Mouse (Mus musculus) hindbrain, postnatal 0 days (tissue): ENCODE results near the gene 9230104L09Rik. TPM values are rescaled to one million over a fixed set of nuclear protein-coding genes. Genes with fewer than 3 reads are reported as not detected.
A peak's percentile ranks its signal among the peaks of the same experiment; 100 is the strongest.

Experiments
- ATAC-seq: fragments of 200-750 bp; cut with Nextera tagmentation; 2 replicates; pipeline ENCODE4 v1.8.0; 2017; ENCODE audit warnings: mild to moderate bottlenecking, moderate TSS enrichment, moderate library complexity
- DNase-seq: peaks from one replicate; pipeline ENCODE4 v3.0.0-alpha.2; 2015; ENCODE audit warnings: low spot score
- H3K27ac ChIP-seq: fragments of 300-500 bp; sonication (generic); 2 replicates; pipeline ENCODE4 v1.5.1; 2014; ENCODE audit warnings: mild to moderate bottlenecking
- H3K27me3 ChIP-seq: fragments of 300-500 bp; sonication (generic); 2 replicates; pipeline ENCODE4 v1.6.1; 2014; ENCODE audit warnings: low read length, mixed read lengths; ENCODE audit not compliant: insufficient read depth
- H3K36me3 ChIP-seq: fragments of 300-500 bp; sonication (generic); 2 replicates; pipeline ENCODE4 v1.6.1; 2014; ENCODE audit warnings: low read length, mixed read lengths; ENCODE audit not compliant: insufficient read depth
- H3K4me1 ChIP-seq: fragments of 300-500 bp; sonication (generic); 2 replicates; pipeline ENCODE4 v1.6.1; 2014; ENCODE audit warnings: antibody characterized with exemption, low read length, mixed read lengths; ENCODE audit not compliant: insufficient read depth
- H3K4me2 ChIP-seq: fragments of 300-500 bp; sonication (generic); 2 replicates; pipeline ENCODE4 v1.6.1; 2014; ENCODE audit warnings: low read depth, mild to moderate bottlenecking, low read length, moderate library complexity, mixed read lengths
- H3K4me3 ChIP-seq: fragments of 300-500 bp; sonication (generic); 2 replicates; pipeline ENCODE4 v1.5.1; 2014; ENCODE audit warnings: low read length
- H3K9ac ChIP-seq: fragments of 300-500 bp; sonication (generic); replicated peaks from 2 replicates; pipeline ENCODE4 v1.6.1; 2014; ENCODE audit warnings: mild to moderate bottlenecking, low read length, moderate library complexity, mixed read lengths
- H3K9me3 ChIP-seq: fragments of 300-500 bp; sonication (generic); 2 replicates; pipeline ENCODE4 v1.6.1; 2016; ENCODE audit warnings: low read length, mixed read lengths
- CTCF ChIP-seq: IDR thresholded peaks from 2 replicates; pipeline ENCODE4 v1.5.1; 2016; ENCODE audit warnings: antibody characterized with exemption, control low read depth, low read depth
- WGBS: fragments of 180-500 bp; shearing (Covaris S2); extraction: QIAGEN DNeasy Blood & Tissue Kit; methylation state at CpG from one replicate; pipeline ENCODE4 v1.1.7; 2014; 5-methylcytosine and 5-hydroxymethylcytosine counted together
- polyA plus RNA-seq: library from polyadenylated mRNA; unstranded; fragments of >200 nt; fragmentation: Nextera tagmentation; extraction: Ambion mirVana; gene quantifications from 2 replicates; pipeline ENCODE4 v1.2.1, GENCODE M21; 2015
- total RNA-seq: library from RNA; depleted of rRNA; stranded (reverse); fragments of >200 nt; gene quantifications from 2 replicates; pipeline ENCODE4 v1.2.3, GENCODE M21; 2014

9230104L09Rik gene
- total and polyA plus RNA-seq, 2 experiments from 2014 or later, result not detected

DNA sequence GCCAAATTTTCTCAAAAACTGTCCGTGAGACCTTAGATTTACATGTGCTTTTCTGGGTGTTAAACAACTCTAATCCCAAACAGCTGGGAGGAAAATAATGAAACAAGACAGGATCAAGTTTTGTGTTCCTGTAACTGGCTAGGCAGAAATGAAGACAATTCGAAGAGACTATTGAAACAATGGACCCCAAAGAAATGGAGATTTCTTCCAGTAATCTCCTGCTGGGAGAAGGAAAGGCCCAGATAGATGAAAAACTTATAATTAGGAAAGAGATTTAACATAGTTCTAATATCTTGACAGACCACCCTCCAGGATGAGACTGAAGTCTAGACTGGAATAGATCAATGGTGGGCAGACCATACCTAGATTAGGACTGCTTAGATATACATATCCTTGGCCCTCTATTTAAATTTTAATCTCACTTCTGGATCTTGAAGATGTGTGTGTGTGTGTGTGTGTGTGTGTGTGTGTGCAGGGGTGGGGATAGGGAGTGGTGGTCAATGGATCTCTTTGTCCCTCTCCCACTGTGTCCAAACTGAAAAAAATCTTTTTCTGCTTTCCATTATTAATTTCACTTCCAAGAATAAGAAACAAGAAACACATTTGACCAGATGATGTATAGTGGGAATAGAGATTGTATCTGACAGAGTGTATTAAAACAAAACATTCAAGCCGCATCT, 24.6 kb upstream of the 9230104L09Rik start:
- Histone ChIP-seq H3K4me1 (0 out of 2 replicates have a peak, but pooled peaks cover 4% of the 10 kb centered on the region), H3K9ac (no peak overlapping the region), H3K36me3 (no peaks in the 10 kb centered on the region), H3K27ac (peak overlapping the region; percentile 71), H3K4me3 (no peak overlapping the region), H3K9me3 (no peaks in the 10 kb centered on the region), H3K4me2 (no peak overlapping the region), H3K27me3 (no peaks in the 10 kb centered on the region)
- TF ChIP-seq CTCF, result no peak
- DNase-seq (no peak), ATAC-seq (peak; percentile 64)
- 27% methylated on average over 3 of the region's 3 CpGs for WGBS

DNA sequence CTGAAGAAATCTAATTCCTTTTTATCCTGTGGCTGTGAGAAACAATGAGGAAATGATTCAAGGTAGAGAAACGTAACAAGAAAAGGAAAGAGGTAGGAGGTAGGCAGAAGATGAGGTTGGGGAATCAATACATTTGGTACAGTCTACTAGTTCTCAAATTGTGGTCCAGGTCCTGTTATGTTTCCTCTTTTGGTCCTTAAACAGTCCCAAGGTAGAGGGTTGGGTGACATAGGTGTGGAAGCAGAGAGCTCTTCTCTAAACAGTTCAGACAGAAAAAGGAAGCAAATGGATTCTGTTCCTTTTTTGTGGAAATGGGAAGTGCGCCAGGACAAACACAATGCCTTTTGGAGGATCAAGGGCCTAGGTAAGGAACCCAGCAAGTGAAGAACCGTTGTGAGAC, 24.0 kb upstream of the 9230104L09Rik start:
- WGBS, result 78% methylated on average over 3 of the region's 3 CpGs
- TF ChIP-seq CTCF, result no peak
- H3K27me3 ChIP-seq, result no peaks in the 10 kb centered on the region
- no peak for DNase-seq
- H3K4me1 ChIP-seq, result 0 out of 2 replicates have a peak, but pooled peaks cover 4% of the 10 kb centered on the region
- H3K4me2 ChIP-seq, result no peak overlapping the region
- peak overlapping the region; percentile 71 for H3K27ac ChIP-seq
- H3K4me3 ChIP-seq, result no peak overlapping the region
- no peak for ATAC-seq
- H3K36me3 ChIP-seq, result no peaks in the 10 kb centered on the region
- no peak overlapping the region for H3K9ac ChIP-seq
- H3K9me3 ChIP-seq, result no peaks in the 10 kb centered on the region

DNA sequence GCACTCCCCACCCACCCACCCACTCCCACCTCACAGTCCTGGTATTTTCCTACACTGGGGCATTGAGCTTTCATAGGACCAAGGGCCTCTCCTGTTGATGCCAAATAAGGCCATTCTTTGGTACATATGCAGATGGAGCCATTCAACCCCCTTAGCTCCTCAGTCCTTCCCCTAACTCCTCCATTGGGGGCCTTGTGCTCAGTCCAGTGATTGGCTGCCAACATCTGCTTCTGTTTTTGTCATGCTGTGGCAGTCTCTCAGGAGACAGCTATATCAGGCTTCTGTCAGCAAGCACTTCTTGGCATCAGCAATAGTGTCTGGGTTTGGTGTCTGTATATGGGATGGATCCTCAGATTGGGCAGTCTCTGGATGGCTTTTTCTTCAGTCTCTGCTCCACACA, 19.9 kb upstream of the 9230104L09Rik start:
- H3K27me3 ChIP-seq, result no peaks in the 10 kb centered on the region
- no peak overlapping the region for H3K4me3 ChIP-seq
- ATAC-seq, result peak; percentile 86
- no peak overlapping the region for H3K27ac ChIP-seq
- no peak overlapping the region for H3K4me2 ChIP-seq
- peak; percentile 51 for DNase-seq
- no peaks in the 10 kb centered on the region for H3K36me3 ChIP-seq
- no peak for TF ChIP-seq CTCF
- H3K9me3 ChIP-seq, result no peaks in the 10 kb centered on the region
- no peak overlapping the region for H3K9ac ChIP-seq
- H3K4me1 ChIP-seq, result 0 out of 2 replicates have a peak, but pooled peaks cover 4% of the 10 kb centered on the region

DNA sequence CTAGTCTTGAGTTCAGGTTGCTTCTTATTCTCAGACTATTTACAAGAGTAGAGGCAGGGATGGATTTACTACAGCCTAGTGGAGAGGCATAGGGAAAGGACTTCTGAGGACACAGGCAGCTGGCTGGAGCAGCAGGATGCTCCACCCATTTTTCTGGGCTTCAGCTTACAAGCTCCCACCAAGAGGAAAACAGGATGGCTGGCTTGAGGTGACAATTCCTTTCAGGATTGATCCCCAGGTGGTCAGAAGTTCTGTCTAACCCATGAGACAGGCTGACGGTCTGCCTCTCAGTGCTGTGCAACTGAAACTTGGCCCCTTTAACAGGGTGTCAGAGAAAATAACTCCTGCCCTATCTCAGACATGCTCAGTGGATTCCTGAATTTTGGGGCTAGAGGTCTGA, 14.4 kb upstream of the 9230104L09Rik start:
- H3K27ac ChIP-seq, result no peak overlapping the region
- no peak for DNase-seq
- ATAC-seq, result no peak
- H3K9ac ChIP-seq, result no peak overlapping the region
- H3K4me1 ChIP-seq, result peaks cover 2% of the 10 kb centered on the region
- 56% methylated on average over 1 of the region's 1 CpGs for WGBS
- no peak for TF ChIP-seq CTCF
- H3K36me3 ChIP-seq, result no peaks in the 10 kb centered on the region
- no peak overlapping the region for H3K4me3 ChIP-seq
- no peaks in the 10 kb centered on the region for H3K27me3 ChIP-seq
- H3K4me2 ChIP-seq, result no peak overlapping the region
- no peaks in the 10 kb centered on the region for H3K9me3 ChIP-seq

DNA sequence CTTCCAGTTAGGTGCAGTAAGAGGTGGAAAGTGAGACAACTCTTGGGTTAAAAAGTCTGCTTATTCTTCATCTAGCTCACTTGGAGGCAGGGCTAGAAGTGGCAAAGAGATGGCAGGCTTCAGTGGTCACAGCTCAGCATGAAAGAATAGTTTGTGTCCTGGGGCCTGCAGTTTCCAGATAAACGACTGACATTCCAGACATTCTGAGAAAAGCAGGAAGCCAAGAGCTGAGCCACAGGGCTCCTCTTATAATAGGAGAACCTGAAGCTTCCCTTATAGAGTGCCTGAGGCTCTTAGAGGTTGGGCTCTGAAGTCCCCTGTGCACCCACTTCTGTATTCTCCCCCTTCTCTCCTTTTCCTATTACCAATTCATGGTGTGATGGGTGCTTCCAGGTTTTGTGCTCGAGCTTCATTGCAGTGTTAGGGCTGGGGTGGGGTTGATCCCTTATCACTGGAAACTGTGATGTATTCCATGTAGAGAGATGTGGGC, 13.8 kb upstream of the 9230104L09Rik start:
- H3K4me3 ChIP-seq, result no peak overlapping the region

DNA sequence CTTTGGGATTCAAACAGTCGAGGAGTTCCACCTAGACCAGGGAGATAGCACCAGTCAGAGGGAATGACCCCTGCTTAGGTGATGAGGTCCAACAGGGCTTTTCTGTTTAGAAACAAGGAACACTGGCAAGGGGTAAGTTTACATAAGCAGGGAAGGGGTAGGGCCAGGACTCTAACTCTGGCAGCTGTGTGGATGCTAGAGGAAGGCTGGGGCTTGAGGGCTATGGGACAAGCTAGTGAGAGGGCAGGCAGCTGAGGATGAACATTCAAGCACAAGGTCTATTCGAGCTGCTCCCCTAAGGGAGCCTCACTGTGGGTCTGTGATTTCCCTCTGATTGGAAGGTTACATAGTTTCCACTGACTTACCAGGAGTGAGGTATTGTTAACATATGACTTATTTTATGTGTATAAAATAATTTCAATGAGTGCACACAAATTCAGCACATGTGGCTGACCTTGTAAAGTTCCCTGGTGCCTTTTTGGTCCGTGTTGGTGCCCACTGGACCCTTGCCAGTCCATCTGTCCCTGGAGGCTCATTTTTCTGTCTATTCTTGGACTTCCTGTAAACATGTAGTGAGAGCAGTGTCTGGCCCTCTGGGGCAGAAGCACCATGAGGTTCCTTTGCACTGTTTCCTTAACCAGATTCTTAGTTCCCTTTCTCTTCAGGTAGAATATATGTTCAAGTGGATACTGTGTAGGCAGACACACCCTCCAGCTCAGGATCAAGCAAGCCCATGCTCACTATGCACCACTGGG, 12.4 kb upstream of the 9230104L09Rik start:
- Histone ChIP-seq H3K9me3 (no peaks in the 10 kb centered on the region), H3K36me3 (no peaks in the 10 kb centered on the region; the same call in 1 of the 2 replicates), H3K27me3 (no peaks in the 10 kb centered on the region), H3K27ac (no peak overlapping the region), H3K4me3 (no peak overlapping the region), H3K9ac (no peak overlapping the region), H3K4me1 (peaks cover 16% of the 10 kb centered on the region), H3K4me2 (no peak overlapping the region)
- ATAC-seq, result no peak
- WGBS, result 52% methylated on average over 3 of the region's 3 CpGs
- DNase-seq, result no peak
- TF ChIP-seq CTCF, result no peak

More for the DNA sequence above, 13.8 kb upstream of the 9230104L09Rik start:
- TF ChIP-seq CTCF, result no peak
- H3K4me2 ChIP-seq, result no peak overlapping the region
- H3K9ac ChIP-seq, result no peak overlapping the region
- ATAC-seq (no peak), DNase-seq (no peak)
- peaks cover 7% of the 10 kb centered on the region for H3K4me1 ChIP-seq
- WGBS, result 14% methylated on average over 2 of the region's 2 CpGs
- H3K9me3 ChIP-seq, result no peaks in the 10 kb centered on the region
- H3K36me3 ChIP-seq, result no peaks in the 10 kb centered on the region
- H3K27ac ChIP-seq, result no peak overlapping the region
- no peaks in the 10 kb centered on the region for H3K27me3 ChIP-seq

DNA sequence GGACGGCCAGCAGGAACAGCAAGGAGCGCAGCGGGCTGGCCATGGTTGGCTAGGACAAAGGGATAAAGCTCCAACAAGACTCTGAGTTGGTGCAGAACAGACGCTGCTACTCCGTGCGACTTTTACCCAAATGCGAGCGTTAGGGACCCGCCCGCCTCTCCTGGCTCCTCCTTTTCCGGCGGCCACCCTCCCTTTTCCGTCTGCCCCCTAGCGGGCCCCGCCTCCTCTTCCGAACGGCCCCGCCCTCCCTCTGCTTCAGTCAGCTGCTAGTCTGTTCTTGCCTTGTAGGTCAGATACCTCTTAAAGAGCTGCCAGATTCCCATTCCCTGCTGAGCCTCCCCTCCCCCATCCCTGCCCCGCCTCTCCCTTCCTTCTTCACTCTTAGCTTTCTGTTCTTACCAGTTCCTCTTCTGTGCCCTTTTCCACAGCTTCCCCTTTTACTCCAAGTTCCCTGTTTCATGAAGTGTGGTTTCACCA, 10.5 kb upstream of the 9230104L09Rik start, which contains the start of gene Cst3:
TSS of gene Cst3 (minus strand) at position 358 of the 477 bp plus-strand sequence.
- peaks cover 12% of the 10 kb centered on the region for H3K36me3 ChIP-seq
- H3K4me2 ChIP-seq, result peak within 1 kb of the TSS; percentile 67
- DNase-seq (peak; percentile 92), ATAC-seq (peak; percentile 97)
- H3K4me3 ChIP-seq, result peak within 1 kb of the TSS; percentile 93
- peak; percentile 63 for TF ChIP-seq CTCF
- H3K9ac ChIP-seq, result peak within 1 kb of the TSS; percentile 94
- under 1% methylated on average over 18 of the region's 19 CpGs for WGBS
- H3K27me3 ChIP-seq, result no peaks in the 10 kb centered on the region
- H3K4me1 ChIP-seq, result peaks cover 16% of the 10 kb centered on the region
- H3K9me3 ChIP-seq, result no peaks in the 10 kb centered on the region
- peak within 1 kb of the TSS; percentile 91 for H3K27ac ChIP-seq
